Mouse (Mus musculus): ENCODE data around the gene Uba1y.
"Not testable (repeated sequence)": the region's sequence is repeated elsewhere in the genome, so short reads cannot be mapped to it uniquely, and the experiment has no call there.

Uba1y gene

GRCm38 (mm10) chrY:818396-818795 is at the start of gene Uba1y:
Uba1y (plus strand) TSS chrY:818649.
- DNase-seq (ENCODE audit: low spot score in 2 of 2) = no peak

- not testable (repeated sequence) for DNase-seq (ENCODE audit: low spot score in 2 of 2)
Measured at GRCm38 (mm10) chrY:797309-797708, 21.1 kb upstream of the Uba1y start, which contains the start of gene Zfy1. Zfy1 (minus strand) TSS chrY:797409.

- no peak for DNase-seq (ENCODE audit: low spot score in 2 of 2)
Measured at GRCm38 (mm10) chrY:808991-809661, 9.3 kb upstream of the Uba1y start.

- no peak for DNase-seq (ENCODE audit: low spot score in 2 of 2)
Measured at GRCm38 (mm10) chrY:872404-872803, 54.0 kb downstream of the Uba1y start.

- DNase-seq (ENCODE audit: low spot score in 2 of 2) = no peak
Measured at GRCm38 (mm10) chrY:872855-873549, 54.6 kb downstream of the Uba1y start.

All from spleen, postnatal 14 days (tissue).